Mouse (Mus musculus) monocyte, adult 5-6 weeks (primary cell): Measurements from ENCODE around the gene H1foo. TPM values are rescaled to one million over a fixed set of nuclear protein-coding genes. Genes with fewer than 3 reads are reported as not detected.

Experiments used
- ATAC-seq: fragments of 153-309, 156-312 bp; replicated peaks from 2 replicates; pipeline ENCODE4 v1.8.0; 2017; ENCODE audit warnings: mild to moderate bottlenecking; ENCODE audit not compliant: low TSS enrichment, insufficient number of reproducible peaks, severe bottlenecking, poor library complexity, low FRiP score
- total RNA-seq: library from RNA; stranded (forward); fragments of 200-1000, 200-491, 200-594 nt; gene quantifications from 3 replicates; pipeline ENCODE4 v1.2.3, GENCODE M21; 2017

H1foo gene
- total RNA-seq = not detected in 3 replicates

GRCm38 (mm10) chr6:115944638-115945037 lies at the start of gene H1foo:
Gene H1foo (plus strand): TSS chr6:115944938.
- no peak for ATAC-seq

GRCm38 (mm10) chr6:115896346-115896745 lies 48.4 kb upstream of the H1foo start:
- no peak for ATAC-seq

- ATAC-seq = no peak
Observed at GRCm38 (mm10) chr6:115897117-115897516, 47.6 kb upstream of the H1foo start.

GRCm38 (mm10) chr6:115897926-115898520 lies 46.7 kb upstream of the H1foo start:
- no peak for ATAC-seq

GRCm38 (mm10) chr6:115901062-115901461 lies 43.7 kb upstream of the H1foo start:
- ATAC-seq = peak; percentile 81

GRCm38 (mm10) chr6:115901489-115901931 lies 43.2 kb upstream of the H1foo start:
- no peak for ATAC-seq

- ATAC-seq = no peak
Observed at GRCm38 (mm10) chr6:115902545-115902944, 42.2 kb upstream of the H1foo start.

- no peak for ATAC-seq
Observed at GRCm38 (mm10) chr6:115905568-115905967, 39.2 kb upstream of the H1foo start.

- ATAC-seq = no peak
Observed at GRCm38 (mm10) chr6:115906455-115906854, 38.3 kb upstream of the H1foo start.

- no peak for ATAC-seq
Observed at GRCm38 (mm10) chr6:115906871-115907270, 37.9 kb upstream of the H1foo start.

- ATAC-seq = peak; percentile 38; the same call in 1 of the 2 replicates
Observed at GRCm38 (mm10) chr6:115908421-115908982, 36.2 kb upstream of the H1foo start.

- peak; percentile 64 for ATAC-seq
Observed at GRCm38 (mm10) chr6:115909052-115909451, 35.7 kb upstream of the H1foo start.

GRCm38 (mm10) chr6:115909940-115910339 lies 34.8 kb upstream of the H1foo start:
- ATAC-seq = no peak

- ATAC-seq = no peak
Observed at GRCm38 (mm10) chr6:115911763-115912162, 33.0 kb upstream of the H1foo start.

- ATAC-seq = no peak
Observed at GRCm38 (mm10) chr6:115913482-115913881, 31.3 kb upstream of the H1foo start.

GRCm38 (mm10) chr6:115914511-115915202 lies 30.1 kb upstream of the H1foo start:
- no peak for ATAC-seq

- no peak for ATAC-seq
Observed at GRCm38 (mm10) chr6:115915601-115916445, 28.9 kb upstream of the H1foo start.

- ATAC-seq = no peak
Observed at GRCm38 (mm10) chr6:115916611-115917010, 28.1 kb upstream of the H1foo start.

GRCm38 (mm10) chr6:115918615-115919014 lies 26.1 kb upstream of the H1foo start:
- no peak for ATAC-seq
